Mouse (Mus musculus) neural tube, embryonic 11.5 days (tissue): Measurements from ENCODE around the gene Rab5if. TPM values are rescaled to one million over a fixed set of nuclear protein-coding genes. Genes with fewer than 3 reads are reported as not detected.
"Not testable (repeated sequence)": the region's sequence is repeated elsewhere in the genome, so short reads cannot be mapped to it uniquely, and the experiment has no call there.

ENCODE experiments used
- ATAC-seq: fragments of 200-750 bp; cut with Nextera tagmentation; 2 replicates; pipeline ENCODE4 v1.8.0; 2017; ENCODE audit warnings: moderate number of reproducible peaks, mild to moderate bottlenecking, moderate TSS enrichment, moderate library complexity; ENCODE audit not compliant: insufficient read depth, low FRiP score, low TSS enrichment
- DNase-seq: peaks from one replicate; pipeline ENCODE4 v3.0.0-alpha.2; 2015; ENCODE audit warnings: low spot score
- H3K27ac ChIP-seq: fragments of 300-500 bp; sonication (generic); 2 replicates; pipeline ENCODE4 v1.5.1; 2014; ENCODE audit warnings: low read depth, mild to moderate bottlenecking, low read length
- H3K27me3 ChIP-seq: fragments of 300-500 bp; sonication (generic); 2 replicates; pipeline ENCODE4 v1.6.1; 2014; ENCODE audit warnings: mild to moderate bottlenecking, low read length, mixed read lengths; ENCODE audit not compliant: control insufficient read depth, insufficient read depth
- H3K36me3 ChIP-seq: fragments of 300-500 bp; sonication (generic); 2 replicates; pipeline ENCODE4 v1.6.1; 2014; ENCODE audit warnings: mild to moderate bottlenecking, low read length, moderate library complexity, mixed read lengths; ENCODE audit not compliant: control insufficient read depth, insufficient read depth
- H3K4me1 ChIP-seq: fragments of 300-500 bp; sonication (generic); 2 replicates; pipeline ENCODE4 v1.6.1; 2014; ENCODE audit warnings: low read length, mixed read lengths; ENCODE audit not compliant: control insufficient read depth, insufficient read depth
- H3K4me2 ChIP-seq: fragments of 300-500 bp; sonication (generic); 2 replicates; pipeline ENCODE4 v1.6.1; 2014; ENCODE audit warnings: low read depth, mild to moderate bottlenecking, moderate library complexity
- H3K4me3 ChIP-seq: fragments of 300-500 bp; sonication (generic); 2 replicates; pipeline ENCODE4 v1.5.1; 2014; ENCODE audit warnings: low read depth, low read length
- H3K9ac ChIP-seq: fragments of 300-500 bp; sonication (generic); 2 replicates; pipeline ENCODE4 v1.6.1; 2014; ENCODE audit warnings: mild to moderate bottlenecking, low read length
- H3K9me3 ChIP-seq: fragments of 300-500 bp; sonication (generic); 2 replicates; pipeline ENCODE4 v1.6.1; 2016; ENCODE audit warnings: low read length; ENCODE audit not compliant: control insufficient read depth
- WGBS: fragments of 180-500 bp; shearing (Covaris S2); extraction: QIAGEN DNeasy Blood & Tissue Kit; methylation state at CpG from one replicate; pipeline ENCODE4 v1.1.7; 2014; 5-methylcytosine and 5-hydroxymethylcytosine counted together
- polyA plus RNA-seq: library from polyadenylated mRNA; unstranded; fragments of >200 nt; fragmentation: Nextera tagmentation; extraction: Ambion mirVana; gene quantifications from 2 replicates; pipeline ENCODE4 v1.2.1, GENCODE M21; 2014

Gene Rab5if
- polyA plus RNA-seq, 1 experiment from 2014 or later = 183 TPM

DNA sequence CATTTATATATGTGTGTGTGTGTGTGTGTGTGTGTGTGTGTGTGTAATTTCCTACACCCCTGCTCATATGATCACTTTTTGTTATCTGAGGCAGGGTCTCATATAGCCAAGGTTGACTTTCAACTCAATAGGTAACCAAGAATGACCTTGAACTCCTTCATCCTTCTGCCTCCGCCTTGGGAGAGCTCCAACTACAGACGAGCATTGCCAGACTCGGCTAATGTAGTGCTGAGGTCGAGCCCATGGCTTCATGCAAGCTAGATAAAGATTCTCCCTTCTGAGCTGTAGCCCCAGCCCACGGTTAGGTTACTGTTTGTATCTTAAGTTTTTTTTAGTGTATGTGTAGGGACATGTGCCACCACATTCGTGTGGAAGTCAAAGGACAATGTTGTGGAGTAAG lies 39.0 kb downstream of the Rab5if start:
- no peak for DNase-seq
- H3K9ac ChIP-seq = no peak overlapping the region
- no peak overlapping the region for H3K4me3 ChIP-seq
- H3K36me3 ChIP-seq = no peaks in the 10 kb centered on the region
- no peaks in the 10 kb centered on the region for H3K9me3 ChIP-seq
- H3K27ac ChIP-seq = no peak overlapping the region
- 84% methylated on average over 6 of the region's 6 CpGs for WGBS
- no peaks in the 10 kb centered on the region for H3K4me1 ChIP-seq
- ATAC-seq = no peak
- H3K4me2 ChIP-seq = no peak overlapping the region
- H3K27me3 ChIP-seq = no peaks in the 10 kb centered on the region

DNA sequence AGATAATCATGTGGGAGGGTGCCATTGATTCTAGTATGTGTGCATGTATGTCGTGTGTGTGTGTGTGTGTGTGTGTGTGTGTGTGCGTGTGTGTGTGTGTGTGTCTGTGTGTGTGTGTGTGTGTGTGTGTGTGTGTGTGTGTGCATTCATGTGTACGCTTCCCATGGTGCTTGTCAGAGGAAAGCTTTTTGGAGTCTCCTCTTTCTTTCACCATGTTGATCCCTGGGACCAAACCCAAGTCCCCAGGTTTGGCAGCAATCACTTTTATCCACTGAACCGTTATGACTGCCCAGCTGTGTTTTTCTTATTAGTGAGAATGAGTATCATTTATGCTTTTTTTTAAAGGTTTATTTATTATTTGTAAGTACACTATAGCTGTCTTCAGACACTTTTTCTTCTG lies 39.5 kb downstream of the Rab5if start:
- not testable (repeated sequence) for ATAC-seq, H3K4me2 ChIP-seq, H3K4me3 ChIP-seq, H3K4me1 ChIP-seq, H3K27ac ChIP-seq, H3K9ac ChIP-seq, H3K27me3 ChIP-seq, H3K9me3 ChIP-seq, DNase-seq, H3K36me3 ChIP-seq
- 86% methylated on average over 3 of the region's 4 CpGs for WGBS

DNA sequence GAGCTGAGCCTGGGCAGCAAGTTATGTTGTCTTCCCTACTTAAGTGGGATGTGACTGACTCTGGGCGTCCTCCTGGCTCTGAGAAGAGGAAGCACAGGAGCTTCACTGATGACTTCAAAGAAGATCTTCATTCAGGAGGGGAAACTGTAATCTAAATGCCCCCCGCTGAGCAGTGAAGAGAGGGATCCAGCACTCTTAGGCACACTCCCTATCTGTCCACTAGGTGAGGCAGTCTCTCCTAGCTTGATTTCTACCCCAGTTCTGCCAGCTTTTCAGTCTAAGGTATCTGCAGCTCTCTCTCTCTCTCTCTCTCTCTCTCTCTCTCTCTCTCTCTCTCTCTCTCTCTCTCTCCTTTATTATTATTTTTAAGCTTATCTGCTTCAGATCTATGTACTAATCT lies 40.4 kb downstream of the Rab5if start:
- H3K4me3 ChIP-seq = no peak overlapping the region
- H3K27ac ChIP-seq = no peak overlapping the region
- H3K36me3 ChIP-seq = no peaks in the 10 kb centered on the region
- WGBS = 29% methylated on average over 2 of the region's 2 CpGs
- ATAC-seq (no peak), DNase-seq (no peak)
- no peaks in the 10 kb centered on the region for H3K4me1 ChIP-seq
- no peak overlapping the region for H3K4me2 ChIP-seq
- no peaks in the 10 kb centered on the region for H3K27me3 ChIP-seq
- no peaks in the 10 kb centered on the region for H3K9me3 ChIP-seq
- no peak overlapping the region for H3K9ac ChIP-seq

DNA sequence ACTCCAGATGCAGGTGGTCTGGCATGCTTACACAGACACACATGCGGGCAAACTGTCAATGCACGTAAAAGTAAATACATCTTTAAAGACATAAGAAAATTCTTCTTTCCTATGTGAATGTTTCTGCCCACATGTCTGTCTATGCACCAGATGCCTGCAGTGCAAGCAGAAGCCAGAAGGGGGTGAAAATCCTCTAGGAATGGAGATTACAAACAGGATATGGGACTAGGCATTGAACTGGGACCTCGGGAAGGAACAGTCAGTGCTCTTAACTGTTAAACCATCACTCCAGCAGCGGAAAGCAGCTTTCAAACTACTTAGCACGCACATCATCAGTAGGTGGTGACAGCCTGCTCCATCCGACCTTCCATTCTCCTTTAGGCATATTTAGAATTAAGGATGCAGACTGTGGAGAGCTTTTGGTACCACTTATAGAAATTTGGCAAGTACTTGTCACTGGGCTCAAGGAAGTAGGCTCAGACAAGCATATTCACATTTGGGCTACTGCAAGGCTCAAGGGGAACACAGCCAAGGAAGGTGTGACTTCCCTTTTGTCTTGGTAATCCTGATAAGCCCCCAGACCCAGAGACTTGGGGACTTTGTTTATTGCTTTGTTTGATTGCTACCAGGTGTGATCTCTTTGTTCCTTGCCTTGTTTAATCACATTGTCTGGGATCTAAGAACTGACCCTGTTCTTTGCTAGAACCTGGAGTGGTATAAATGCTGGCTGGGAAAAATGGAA lies 42.2 kb downstream of the Rab5if start:
- ATAC-seq = no peak
- Histone ChIP-seq H3K27me3 (no peaks in the 10 kb centered on the region), H3K4me2 (no peak overlapping the region), H3K4me3 (no peak overlapping the region), H3K4me1 (no peaks in the 10 kb centered on the region), H3K9me3 (no peaks in the 10 kb centered on the region), H3K36me3 (no peaks in the 10 kb centered on the region), H3K27ac (no peak overlapping the region), H3K9ac (no peak overlapping the region)
- peak; percentile 48 for DNase-seq
- WGBS = 19% methylated on average over 6 of the region's 6 CpGs

DNA sequence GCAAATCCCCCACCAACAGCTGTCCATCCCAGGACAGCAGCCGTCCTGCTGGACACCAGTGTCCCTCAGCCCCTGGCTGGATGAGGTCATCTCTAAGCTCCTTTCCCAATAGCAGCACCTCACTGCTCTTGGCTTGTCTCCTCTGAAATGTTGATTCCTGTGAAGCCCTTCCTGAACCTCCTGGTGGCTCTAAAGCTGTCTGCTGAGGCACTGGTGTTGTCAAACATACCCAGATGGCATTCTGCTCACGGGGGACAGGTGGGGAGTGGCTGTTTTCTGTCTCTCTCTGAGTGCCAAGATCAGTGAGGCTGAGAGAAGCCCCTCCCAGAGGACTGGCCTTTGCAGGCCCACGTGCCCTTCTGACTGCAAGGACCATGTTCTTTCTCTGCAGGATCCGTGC lies 43.0 kb downstream of the Rab5if start:
- not testable (repeated sequence) for ATAC-seq, H3K4me3 ChIP-seq, H3K4me2 ChIP-seq, H3K36me3 ChIP-seq, H3K9me3 ChIP-seq, H3K4me1 ChIP-seq, DNase-seq, H3K27ac ChIP-seq, H3K9ac ChIP-seq, H3K27me3 ChIP-seq
- WGBS = 23% methylated on average over 4 of the region's 4 CpGs

GRCm38 (mm10) chr2:156913191-156913590 lies 50.3 kb downstream of the Rab5if start:
- no peaks in the 10 kb centered on the region for H3K27me3 ChIP-seq
- ATAC-seq = no peak
- no peak overlapping the region for H3K27ac ChIP-seq
- no peak overlapping the region for H3K4me3 ChIP-seq
- no peak overlapping the region for H3K9ac ChIP-seq
- H3K9me3 ChIP-seq = no peaks in the 10 kb centered on the region
- WGBS = 85% methylated on average over 5 of the region's 5 CpGs
- no peak overlapping the region for H3K4me2 ChIP-seq
- no peaks in the 10 kb centered on the region for H3K36me3 ChIP-seq
- DNase-seq = no peak
- H3K4me1 ChIP-seq = no peaks in the 10 kb centered on the region

GRCm38 (mm10) chr2:156915559-156915958 lies 52.6 kb downstream of the Rab5if start:
- Histone ChIP-seq H3K9me3 (no peaks in the 10 kb centered on the region), H3K36me3 (no peaks in the 10 kb centered on the region), H3K9ac (no peak overlapping the region), H3K4me2 (no peak overlapping the region), H3K27me3 (no peaks in the 10 kb centered on the region), H3K4me3 (no peak overlapping the region), H3K4me1 (no peaks in the 10 kb centered on the region), H3K27ac (no peak overlapping the region)
- ATAC-seq (no peak), DNase-seq (no peak)
- 77% methylated on average over 3 of the region's 3 CpGs for WGBS

- Histone ChIP-seq H3K36me3 (no peaks in the 10 kb centered on the region), H3K9me3 (no peaks in the 10 kb centered on the region), H3K4me1 (no peaks in the 10 kb centered on the region), H3K27me3 (no peaks in the 10 kb centered on the region), H3K27ac (no peak overlapping the region), H3K9ac (no peak overlapping the region), H3K4me2 (no peak overlapping the region), H3K4me3 (no peak overlapping the region)
- 89% methylated on average over 3 of the region's 3 CpGs for WGBS
- ATAC-seq (no peak), DNase-seq (no peak)
Measured at GRCm38 (mm10) chr2:156916419-156917125, 53.6 kb downstream of the Rab5if start.

- Histone ChIP-seq H3K27me3 (no peaks in the 10 kb centered on the region), H3K9me3 (no peaks in the 10 kb centered on the region), H3K4me2 (no peak overlapping the region), H3K27ac (no peak overlapping the region), H3K36me3 (no peaks in the 10 kb centered on the region), H3K4me3 (no peak overlapping the region), H3K9ac (no peak overlapping the region), H3K4me1 (no peaks in the 10 kb centered on the region)
- 67% methylated on average over 4 of the region's 4 CpGs for WGBS
- ATAC-seq (no peak), DNase-seq (no peak)
Measured at GRCm38 (mm10) chr2:156918562-156918961, 55.6 kb downstream of the Rab5if start.
